Mouse (Mus musculus) lung, embryonic 16.5 days (tissue): Measurements from ENCODE around the gene Nif3l1. TPM values are rescaled to one million over a fixed set of nuclear protein-coding genes. Genes with fewer than 3 reads are reported as not detected.

Experiments used
- ATAC-seq: fragments of 200-750 bp; cut with Nextera tagmentation; 2 replicates; pipeline ENCODE4 v1.8.0; 2017; ENCODE audit warnings: low read depth, mild to moderate bottlenecking, moderate library complexity
- H3K27ac ChIP-seq: fragments of 300-500 bp; sonication (generic); 2 replicates; pipeline ENCODE4 v1.5.1; 2014; ENCODE audit warnings: mild to moderate bottlenecking, control low read depth, low read length
- H3K27me3 ChIP-seq: fragments of 300-500 bp; sonication (generic); 2 replicates; pipeline ENCODE4 v1.6.1; 2014; ENCODE audit warnings: low read depth, low read length, mixed read lengths; ENCODE audit not compliant: control insufficient read depth, insufficient read depth
- H3K36me3 ChIP-seq: fragments of 300-500 bp; sonication (generic); 2 replicates; pipeline ENCODE4 v1.6.1; 2014; ENCODE audit warnings: low read length; ENCODE audit not compliant: control insufficient read depth, insufficient read depth
- H3K4me1 ChIP-seq: fragments of 300-500 bp; sonication (generic); replicated peaks from 2 replicates; pipeline ENCODE4 v1.6.1; 2014; ENCODE audit warnings: low read length, mixed read lengths; ENCODE audit not compliant: control insufficient read depth, insufficient read depth
- H3K4me2 ChIP-seq: fragments of 300-500 bp; sonication (generic); 2 replicates; pipeline ENCODE4 v1.6.1; 2014; ENCODE audit warnings: low read depth, low read length, control low read depth
- H3K4me3 ChIP-seq: fragments of 300-500 bp; sonication (generic); 2 replicates; pipeline ENCODE4 v1.5.1; 2014; ENCODE audit warnings: mild to moderate bottlenecking, low read length, control low read depth
- H3K9ac ChIP-seq: fragments of 300-500 bp; sonication (generic); 2 replicates; pipeline ENCODE4 v1.6.1; 2014; ENCODE audit warnings: low read length, control low read depth
- H3K9me3 ChIP-seq: fragments of 300-500 bp; sonication (generic); 2 replicates; pipeline ENCODE4 v1.6.1; 2016; ENCODE audit warnings: low read length; ENCODE audit not compliant: control insufficient read depth
- WGBS: fragments of 180-500 bp; shearing (Covaris S2); extraction: QIAGEN DNeasy Blood & Tissue Kit; methylation state at CpG from one replicate; pipeline ENCODE4 v1.1.7; 2014; 5-methylcytosine and 5-hydroxymethylcytosine counted together
- polyA plus RNA-seq: library from polyadenylated mRNA; unstranded; fragments of >200 nt; fragmentation: Nextera tagmentation; extraction: Ambion mirVana; gene quantifications from 2 replicates; pipeline ENCODE4 v1.2.1, GENCODE M21; 2015

Nif3l1 gene
- polyA plus RNA-seq, 1 experiment from 2014 or later, result 37.4 TPM

DNA sequence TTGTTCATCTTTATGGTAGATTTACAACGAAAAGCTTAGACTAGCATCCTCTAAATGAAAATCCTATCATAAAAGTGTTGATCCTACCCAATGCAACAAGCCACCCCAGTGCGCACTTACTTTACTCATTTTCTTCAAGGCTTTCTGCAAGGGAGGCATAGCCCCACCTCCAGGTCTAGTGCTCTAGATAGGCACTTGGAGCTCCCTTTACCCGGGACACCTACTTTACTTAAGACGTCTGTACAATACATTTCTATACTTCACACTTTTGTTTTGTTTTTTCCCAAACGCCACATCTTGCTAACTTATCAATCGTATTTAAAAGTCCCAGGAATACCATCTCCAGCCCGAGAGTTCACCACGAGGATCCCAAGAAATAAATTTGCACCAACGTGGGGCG lies 260 bp upstream of the Nif3l1 start:
- Histone ChIP-seq H3K9ac (peak overlapping the region; percentile 90), H3K4me3 (peak overlapping the region; percentile 81), H3K27me3 (no peaks in the 10 kb centered on the region), H3K9me3 (no peaks in the 10 kb centered on the region), H3K36me3 (peaks cover 7% of the 10 kb centered on the region), H3K4me2 (peak overlapping the region; percentile 65), H3K27ac (peak overlapping the region; percentile 95), H3K4me1 (peaks cover 19% of the 10 kb centered on the region)
- ATAC-seq, result no peak
- 9% methylated on average over 10 of the region's 10 CpGs for WGBS

DNA sequence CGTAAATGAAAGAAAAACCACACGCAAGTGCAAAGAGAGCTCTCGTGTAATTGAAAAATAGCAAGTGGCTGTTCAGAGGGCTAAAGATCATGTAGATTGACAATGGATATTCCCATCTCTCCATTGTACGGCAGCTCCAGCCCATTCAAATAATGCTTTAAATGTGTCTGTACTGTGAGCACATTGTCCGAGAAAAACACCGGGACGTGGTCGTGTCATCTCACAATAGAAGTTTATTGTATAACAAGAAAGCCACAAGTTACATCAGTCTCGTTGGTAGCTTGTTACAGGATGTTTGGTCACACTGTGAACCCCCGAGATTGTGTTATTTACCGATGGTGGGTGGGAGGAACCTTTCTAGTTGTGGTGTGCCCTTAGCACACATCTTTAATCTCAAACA lies 910 bp downstream of the Nif3l1 start:
- peak overlapping the region; percentile 81 for H3K4me3 ChIP-seq
- no peaks in the 10 kb centered on the region for H3K27me3 ChIP-seq
- H3K27ac ChIP-seq, result peak overlapping the region; percentile 95
- no peaks in the 10 kb centered on the region for H3K9me3 ChIP-seq
- H3K4me2 ChIP-seq, result peak overlapping the region; percentile 65
- 2% methylated on average over 11 of the region's 11 CpGs for WGBS
- H3K9ac ChIP-seq, result peak overlapping the region; percentile 90
- ATAC-seq, result no peak
- peaks cover 19% of the 10 kb centered on the region for H3K4me1 ChIP-seq
- H3K36me3 ChIP-seq, result peaks cover 10% of the 10 kb centered on the region

DNA sequence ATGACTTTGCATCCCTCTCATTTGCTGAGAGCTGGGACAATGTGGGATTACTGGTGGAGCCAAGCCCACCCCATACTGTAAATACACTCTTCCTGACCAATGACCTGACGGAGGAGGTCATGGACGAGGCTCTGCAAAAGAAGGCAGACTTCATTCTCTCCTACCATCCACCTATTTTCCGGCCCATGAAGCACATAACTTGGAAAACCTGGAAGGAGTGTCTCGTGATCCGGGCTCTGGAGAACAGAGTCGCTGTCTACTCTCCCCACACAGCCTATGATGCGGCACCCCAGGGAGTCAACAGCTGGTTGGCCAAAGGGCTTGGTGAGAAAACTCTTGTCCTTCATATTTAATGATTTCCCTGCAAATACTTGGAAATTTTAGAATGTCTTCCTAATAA lies 2.8 kb downstream of the Nif3l1 start:
- H3K4me1 ChIP-seq, result peaks cover 19% of the 10 kb centered on the region
- H3K4me2 ChIP-seq, result no peak overlapping the region
- H3K4me3 ChIP-seq, result no peak overlapping the region
- H3K9ac ChIP-seq, result no peak overlapping the region
- no peak overlapping the region for H3K27ac ChIP-seq
- no peaks in the 10 kb centered on the region for H3K27me3 ChIP-seq
- no peak for ATAC-seq
- WGBS, result 92% methylated on average over 7 of the region's 7 CpGs
- no peaks in the 10 kb centered on the region for H3K9me3 ChIP-seq
- H3K36me3 ChIP-seq, result peaks cover 16% of the 10 kb centered on the region

DNA sequence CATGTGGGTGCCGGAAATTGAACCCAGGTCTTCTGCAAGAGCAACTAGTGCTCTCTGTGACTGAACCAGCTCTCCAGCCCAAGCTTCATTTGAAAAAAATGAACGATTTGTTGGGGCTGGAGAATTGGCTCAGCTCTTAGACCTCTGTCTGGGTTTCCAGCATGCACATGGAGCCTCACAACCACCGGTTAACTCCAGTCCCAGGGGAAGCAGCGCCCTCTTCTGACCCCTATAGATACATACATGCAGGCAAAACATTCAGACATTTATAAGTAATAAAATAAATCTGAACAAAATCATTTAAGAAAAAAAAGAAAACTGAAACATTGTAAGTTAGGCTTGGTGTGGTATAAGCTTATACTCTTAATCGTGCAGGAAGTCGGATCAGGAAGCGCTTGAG lies 3.4 kb downstream of the Nif3l1 start:
- Histone ChIP-seq H3K4me1 (peaks cover 19% of the 10 kb centered on the region), H3K9me3 (no peaks in the 10 kb centered on the region), H3K4me3 (no peak overlapping the region), H3K27ac (no peak overlapping the region), H3K4me2 (no peak overlapping the region), H3K9ac (no peak overlapping the region), H3K36me3 (peaks cover 16% of the 10 kb centered on the region), H3K27me3 (no peaks in the 10 kb centered on the region)
- ATAC-seq, result no peak
- 61% methylated on average over 7 of the region's 7 CpGs for WGBS

DNA sequence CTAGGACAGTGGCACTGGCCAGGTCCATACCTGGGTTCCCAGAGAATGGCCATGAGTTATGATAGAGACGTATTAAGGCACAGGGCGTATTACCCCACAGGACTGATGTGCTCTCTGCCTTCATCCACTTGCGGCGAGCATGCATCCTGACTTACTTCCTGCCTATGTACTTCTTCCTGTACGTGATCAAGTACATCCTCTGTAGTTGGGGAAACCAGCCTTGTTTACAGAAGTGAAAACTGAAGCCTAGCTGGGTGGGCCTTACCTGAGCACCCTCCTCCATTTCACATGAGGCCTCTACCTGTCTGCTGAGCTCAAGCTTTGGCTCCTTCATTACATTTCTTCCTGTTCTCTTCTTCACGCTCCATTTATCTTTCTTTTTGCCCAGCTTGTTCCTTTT lies 9.4 kb downstream of the Nif3l1 start:
- Histone ChIP-seq H3K27ac (no peak overlapping the region), H3K9ac (no peak overlapping the region), H3K9me3 (no peaks in the 10 kb centered on the region), H3K4me2 (no peak overlapping the region), H3K36me3 (peaks cover 43% of the 10 kb centered on the region), H3K4me1 (no peaks in the 10 kb centered on the region), H3K27me3 (no peaks in the 10 kb centered on the region), H3K4me3 (no peak overlapping the region)
- no peak for ATAC-seq
- WGBS, result 81% methylated on average over 6 of the region's 6 CpGs

DNA sequence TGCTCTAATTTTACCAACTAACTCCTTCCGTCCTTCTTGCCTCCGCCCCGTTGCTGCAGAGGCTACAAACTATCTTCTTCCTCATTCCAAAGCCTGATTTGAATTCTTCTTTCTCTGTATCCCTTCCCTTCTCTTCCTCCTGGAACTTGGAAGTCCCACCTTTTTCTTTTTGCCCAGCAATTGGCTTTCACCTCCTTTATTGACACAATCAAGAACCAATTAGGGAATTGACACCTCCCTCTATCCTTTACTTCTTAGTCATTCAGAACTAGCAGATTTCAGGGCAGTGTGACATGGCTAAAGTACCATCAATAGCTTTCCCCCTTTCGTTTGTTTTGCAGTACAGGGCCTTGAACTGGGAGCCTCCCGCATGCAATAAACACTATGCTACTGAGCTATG lies 13.2 kb downstream of the Nif3l1 start:
- H3K27ac ChIP-seq, result no peak overlapping the region
- H3K4me1 ChIP-seq, result no peaks in the 10 kb centered on the region
- no peak overlapping the region for H3K4me3 ChIP-seq
- no peaks in the 10 kb centered on the region for H3K9me3 ChIP-seq
- 89% methylated on average over 5 of the region's 5 CpGs for WGBS
- no peaks in the 10 kb centered on the region for H3K27me3 ChIP-seq
- no peak overlapping the region for H3K4me2 ChIP-seq
- no peak for ATAC-seq
- peaks cover 42% of the 10 kb centered on the region for H3K36me3 ChIP-seq
- no peak overlapping the region for H3K9ac ChIP-seq

DNA sequence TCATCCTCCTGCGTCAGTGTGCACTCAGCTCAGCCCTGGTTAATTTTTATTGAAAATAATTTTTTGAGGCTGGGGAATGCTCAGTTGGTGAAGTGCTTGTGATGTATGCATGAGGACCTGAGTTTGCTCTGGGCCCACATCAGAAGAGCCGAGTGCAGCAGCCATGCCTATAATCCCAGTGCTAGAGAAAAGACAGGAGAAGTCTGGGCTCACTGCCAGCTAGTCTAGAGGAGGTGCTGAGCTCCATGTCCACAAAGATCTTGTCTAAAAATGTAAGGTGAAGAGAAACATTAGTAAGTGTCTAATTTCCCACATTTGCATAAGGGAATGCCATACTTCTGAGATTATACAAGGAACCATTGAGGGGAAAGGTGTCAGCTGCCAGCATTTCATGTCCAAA lies 13.9 kb downstream of the Nif3l1 start:
- H3K9ac ChIP-seq, result no peak overlapping the region
- peaks cover 40% of the 10 kb centered on the region for H3K36me3 ChIP-seq
- no peaks in the 10 kb centered on the region for H3K9me3 ChIP-seq
- 70% methylated on average over 2 of the region's 2 CpGs for WGBS
- H3K27ac ChIP-seq, result no peak overlapping the region
- H3K4me1 ChIP-seq, result no peaks in the 10 kb centered on the region
- ATAC-seq, result no peak
- H3K4me2 ChIP-seq, result no peak overlapping the region
- no peaks in the 10 kb centered on the region for H3K27me3 ChIP-seq
- no peak overlapping the region for H3K4me3 ChIP-seq

DNA sequence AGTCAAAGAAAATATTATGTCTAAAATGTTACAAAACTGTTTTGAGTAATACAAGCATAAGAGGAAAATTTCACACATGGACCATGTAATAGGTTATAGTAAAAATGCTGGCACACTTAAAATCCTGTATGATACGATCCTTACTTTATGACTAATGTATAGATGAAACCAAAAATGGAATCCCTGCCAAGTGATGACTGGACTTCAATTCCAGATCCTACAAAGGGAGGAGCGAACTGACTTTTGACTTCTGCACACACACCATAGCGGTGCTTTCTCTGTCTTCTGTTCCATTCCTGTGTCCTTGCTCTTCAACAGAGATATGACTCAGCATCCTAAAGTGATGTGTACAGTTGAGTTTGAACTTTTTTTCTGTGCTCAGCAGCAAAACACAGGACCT lies 15.6 kb downstream of the Nif3l1 start:
- Histone ChIP-seq H3K4me3 (no peak overlapping the region), H3K36me3 (peaks cover 45% of the 10 kb centered on the region), H3K9ac (no peak overlapping the region), H3K27me3 (no peaks in the 10 kb centered on the region), H3K27ac (no peak overlapping the region), H3K9me3 (no peaks in the 10 kb centered on the region), H3K4me2 (no peak overlapping the region), H3K4me1 (no peaks in the 10 kb centered on the region)
- no peak for ATAC-seq
- 88% methylated on average over 3 of the region's 3 CpGs for WGBS

DNA sequence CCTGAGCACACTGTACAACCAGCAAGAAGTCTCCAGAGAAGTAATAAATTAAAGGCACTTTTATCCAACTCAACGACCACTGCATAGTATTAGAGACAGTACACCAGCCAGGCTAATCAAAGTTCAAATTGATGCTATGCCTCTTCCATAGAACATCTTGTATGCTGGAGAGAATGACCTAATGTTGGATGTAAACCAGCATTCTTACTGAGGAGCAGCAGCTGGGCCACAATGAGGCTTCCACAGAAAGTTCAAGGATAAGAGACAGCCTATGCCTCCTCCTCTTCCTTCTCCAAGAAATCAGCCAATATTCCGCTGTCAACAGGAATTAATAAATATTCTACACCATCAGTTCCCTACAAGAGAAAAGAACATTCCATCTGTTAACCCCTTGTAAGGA lies 19.0 kb downstream of the Nif3l1 start:
- Histone ChIP-seq H3K4me3 (no peak overlapping the region), H3K36me3 (peaks cover 24% of the 10 kb centered on the region), H3K4me1 (no peaks in the 10 kb centered on the region), H3K4me2 (no peak overlapping the region), H3K27ac (no peak overlapping the region), H3K27me3 (no peaks in the 10 kb centered on the region), H3K9me3 (no peaks in the 10 kb centered on the region), H3K9ac (no peak overlapping the region)
- WGBS, result 77% methylated on average over 2 of the region's 2 CpGs
- ATAC-seq, result no peak

DNA sequence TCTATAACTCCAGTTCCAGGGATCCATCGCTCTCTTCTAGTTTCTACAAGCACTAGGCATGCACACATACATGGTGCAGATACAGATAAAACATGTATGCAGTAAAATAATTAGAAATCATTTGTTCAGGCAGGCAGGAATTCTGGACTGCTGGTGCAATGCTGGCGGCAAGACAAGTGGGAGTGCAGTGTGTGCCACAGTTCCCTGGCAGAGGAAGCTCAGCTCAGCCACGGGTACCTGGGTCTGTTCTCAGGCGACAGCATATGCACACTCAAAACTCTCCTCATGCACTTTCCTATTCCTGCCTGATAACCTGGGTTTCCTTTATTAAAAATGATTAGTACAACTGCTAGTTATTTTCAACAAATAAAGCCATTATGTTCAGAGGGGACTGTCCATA lies 20.1 kb downstream of the Nif3l1 start:
- no peak overlapping the region for H3K4me3 ChIP-seq
- no peak overlapping the region for H3K4me2 ChIP-seq
- H3K4me1 ChIP-seq, result no peaks in the 10 kb centered on the region
- no peaks in the 10 kb centered on the region for H3K27me3 ChIP-seq
- H3K9me3 ChIP-seq, result no peaks in the 10 kb centered on the region
- no peak overlapping the region for H3K27ac ChIP-seq
- ATAC-seq, result no peak
- peaks cover 32% of the 10 kb centered on the region for H3K36me3 ChIP-seq
- no peak overlapping the region for H3K9ac ChIP-seq
- WGBS, result 86% methylated on average over 4 of the region's 4 CpGs
